Mouse (Mus musculus): ENCODE measurements around the gene Diras2.

- no peak for TF ChIP-seq CTCF (IDR thresholded peaks at IDR 0.05; ENCODE audit: low read depth)
- TF ChIP-seq EP300 (optimal IDR thresholded peaks at IDR 0.05) = no peak
These were observed 21.9 kb upstream of the Diras2 start for GRCm38 (mm10) chr13:52552822-52553477.

All from stomach, postnatal 0 days (tissue).